Mouse (Mus musculus): ENCODE data around the gene Wwox.

The Wwox gene

GRCm38 (mm10) chr8:114968842-114969241, 529.4 kb downstream of the Wwox start:
- no peak for DNase-seq (ENCODE audit: low spot score)

GRCm38 (mm10) chr8:114971378-114971777, 531.9 kb downstream of the Wwox start:
- DNase-seq (ENCODE audit: low spot score) = peak; percentile 90

- no peak for DNase-seq (ENCODE audit: low spot score)
These were observed 533.6 kb downstream of the Wwox start for GRCm38 (mm10) chr8:114973002-114973461.

GRCm38 (mm10) chr8:114974336-114974950, 535.0 kb downstream of the Wwox start:
- DNase-seq (ENCODE audit: low spot score) = no peak

- no peak for DNase-seq (ENCODE audit: low spot score)
These were observed 538.3 kb downstream of the Wwox start for GRCm38 (mm10) chr8:114977746-114978145.

GRCm38 (mm10) chr8:114978206-114978960, 538.9 kb downstream of the Wwox start:
- no peak for DNase-seq (ENCODE audit: low spot score)

GRCm38 (mm10) chr8:114979671-114980070, 540.2 kb downstream of the Wwox start:
- no peak for DNase-seq (ENCODE audit: low spot score)

GRCm38 (mm10) chr8:114982762-114983161, 543.3 kb downstream of the Wwox start:
- no peak for DNase-seq (ENCODE audit: low spot score)

GRCm38 (mm10) chr8:114984500-114984899, 545.0 kb downstream of the Wwox start:
- no peak for DNase-seq (ENCODE audit: low spot score)

GRCm38 (mm10) chr8:114985996-114986395, 546.5 kb downstream of the Wwox start:
- DNase-seq (ENCODE audit: low spot score) = no peak

- no peak for DNase-seq (ENCODE audit: low spot score)
These were observed 547.5 kb downstream of the Wwox start for GRCm38 (mm10) chr8:114986971-114987370.

GRCm38 (mm10) chr8:114990865-114991613, 551.6 kb downstream of the Wwox start:
- no peak for DNase-seq (ENCODE audit: low spot score)

GRCm38 (mm10) chr8:115000736-115001135, 561.3 kb downstream of the Wwox start:
- DNase-seq (ENCODE audit: low spot score) = no peak

- no peak for DNase-seq (ENCODE audit: low spot score)
These were observed 565.6 kb downstream of the Wwox start for GRCm38 (mm10) chr8:115005021-115005420.

- DNase-seq (ENCODE audit: low spot score) = peak; percentile 74
These were observed 567.1 kb downstream of the Wwox start for GRCm38 (mm10) chr8:115006561-115006960.

GRCm38 (mm10) chr8:115007280-115007679, 567.8 kb downstream of the Wwox start:
- peak; percentile 26 for DNase-seq (ENCODE audit: low spot score)

- DNase-seq (ENCODE audit: low spot score) = no peak
These were observed 569.5 kb downstream of the Wwox start for GRCm38 (mm10) chr8:115008624-115009620.

- peak; percentile 46 for DNase-seq (ENCODE audit: low spot score)
These were observed 570.7 kb downstream of the Wwox start for GRCm38 (mm10) chr8:115009897-115010768.

- no peak for DNase-seq (ENCODE audit: low spot score)
These were observed 571.3 kb downstream of the Wwox start for GRCm38 (mm10) chr8:115010769-115011073.

- no peak for DNase-seq (ENCODE audit: low spot score)
These were observed 580.2 kb downstream of the Wwox start for GRCm38 (mm10) chr8:115019661-115020060.

- no peak for DNase-seq (ENCODE audit: low spot score)
These were observed 582.3 kb downstream of the Wwox start for GRCm38 (mm10) chr8:115021731-115022130.

Data from embryo, embryonic 10 days (tissue).